Mouse (Mus musculus): ENCODE measurements around the gene Ntng1. TPM values are rescaled to one million over a fixed set of nuclear protein-coding genes. Genes with fewer than 3 reads are reported as not detected.

The Ntng1 gene
- polyA plus RNA-seq (2012; rRNA removed) = 1.4 and 1.7 TPM in 2 replicates

- DNase-seq (ENCODE audit: low spot score) = no peak
These were observed at the start of gene Ntng1 for GRCm38 (mm10) chr3:110143206-110144061. Gene Ntng1, minus strand, starts transcription at chr3:110144011.

- DNase-seq (ENCODE audit: low spot score) = no peak
These were observed 43.7 kb upstream of the Ntng1 start for GRCm38 (mm10) chr3:110187401-110187948.

DNA sequence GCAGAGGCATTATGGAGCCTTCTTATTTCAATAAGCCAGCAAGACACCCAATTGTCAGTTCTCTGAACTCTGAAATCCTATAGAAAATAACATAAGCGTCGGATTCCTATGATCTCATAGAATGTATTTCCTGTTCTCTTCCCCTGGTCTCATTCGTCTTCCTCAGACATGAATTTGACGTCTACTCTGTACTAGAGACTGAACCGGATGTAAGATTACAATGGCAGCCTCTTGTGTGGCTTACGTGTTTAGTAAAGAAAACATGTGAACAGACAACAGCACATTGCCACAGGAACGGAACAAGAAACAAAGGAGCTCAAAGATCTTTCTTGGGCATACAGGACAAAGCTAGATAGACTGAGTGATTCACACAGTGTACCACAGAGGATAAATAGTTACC is 5.3 kb upstream of the Ntng1 start:
- DNase-seq (ENCODE audit: low spot score) = no peak

DNA sequence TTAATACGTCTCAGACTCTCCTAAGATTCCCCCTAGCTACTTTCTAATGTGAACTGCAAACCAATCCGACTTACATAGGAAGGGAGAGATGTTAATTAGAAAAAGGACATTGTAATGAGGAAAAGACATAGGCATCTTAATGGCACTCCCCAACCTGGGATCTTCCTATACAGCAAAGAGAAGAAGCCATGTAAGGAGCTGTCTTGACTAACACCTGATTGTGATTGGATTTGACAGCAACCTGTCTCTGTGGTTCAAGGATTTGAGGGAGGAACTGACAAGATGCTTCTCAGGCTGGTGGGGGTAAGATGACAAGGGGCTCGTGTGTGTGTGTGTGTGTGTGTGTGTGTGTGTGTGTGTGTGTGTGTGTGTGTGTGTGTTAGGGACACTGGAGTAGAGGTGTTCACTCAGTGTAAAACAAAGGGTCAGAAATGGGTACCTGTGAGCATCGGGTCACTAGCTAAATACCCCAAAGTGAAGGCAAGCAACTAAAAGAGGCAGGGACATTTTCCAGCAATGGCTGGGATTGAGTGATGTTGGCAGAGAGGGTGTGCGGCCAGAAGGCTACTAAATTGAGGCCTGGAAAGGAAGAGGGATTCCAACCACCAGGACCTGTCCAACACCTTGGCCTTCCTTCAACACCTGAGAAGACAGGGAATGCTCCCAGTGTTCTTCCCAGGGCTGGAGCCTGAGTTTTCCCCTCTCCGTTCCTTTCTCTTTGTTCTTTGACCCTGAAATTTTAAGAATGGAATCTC is 667 bp upstream of the Ntng1 start:
- no peak for DNase-seq (ENCODE audit: low spot score)

DNA sequence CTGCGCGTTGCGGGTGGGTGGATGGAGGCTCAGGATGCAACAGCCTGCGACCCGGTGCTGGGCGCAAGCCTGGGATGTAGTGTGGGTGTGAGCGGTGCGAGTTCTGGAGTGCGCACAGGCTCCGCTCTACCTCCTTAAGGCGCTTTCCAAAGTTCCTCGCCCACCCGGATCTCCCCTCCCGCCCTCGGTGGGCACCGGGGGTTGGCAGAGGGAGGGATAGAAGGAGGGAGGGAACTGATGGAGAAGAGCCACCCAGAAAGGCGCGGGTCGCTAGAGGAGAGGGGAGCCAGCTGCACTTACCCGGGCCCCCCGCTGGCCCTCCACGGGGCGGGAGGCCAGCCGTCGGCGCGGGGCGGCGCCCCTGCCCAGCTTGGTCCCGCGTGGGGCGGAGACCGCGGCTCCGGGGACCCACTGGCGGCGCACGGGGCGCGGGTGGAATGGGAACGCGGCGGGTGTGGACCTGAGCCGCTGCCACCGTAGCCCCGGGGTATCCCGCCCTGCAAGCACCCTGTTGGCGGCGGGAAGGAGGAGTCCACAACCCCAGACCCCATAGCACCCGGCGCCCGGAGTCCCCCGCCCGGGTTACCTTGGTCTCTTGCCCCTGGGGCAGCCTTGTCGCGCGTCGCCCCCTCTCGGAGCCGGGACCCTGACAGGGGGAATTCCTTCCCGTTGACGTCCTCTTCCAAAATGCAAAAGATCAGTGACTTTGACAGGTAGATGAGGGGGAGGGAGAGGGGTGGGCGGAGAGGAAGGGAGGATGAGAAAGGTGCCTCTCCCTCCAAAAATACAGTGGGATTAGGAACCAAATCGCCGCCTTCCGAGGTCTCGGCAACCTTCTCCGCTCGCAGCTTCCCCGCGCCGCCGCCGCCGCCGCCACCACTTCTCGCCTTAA is 1.3 kb downstream of the Ntng1 start:
- DNase-seq (ENCODE audit: low spot score) = no peak

DNA sequence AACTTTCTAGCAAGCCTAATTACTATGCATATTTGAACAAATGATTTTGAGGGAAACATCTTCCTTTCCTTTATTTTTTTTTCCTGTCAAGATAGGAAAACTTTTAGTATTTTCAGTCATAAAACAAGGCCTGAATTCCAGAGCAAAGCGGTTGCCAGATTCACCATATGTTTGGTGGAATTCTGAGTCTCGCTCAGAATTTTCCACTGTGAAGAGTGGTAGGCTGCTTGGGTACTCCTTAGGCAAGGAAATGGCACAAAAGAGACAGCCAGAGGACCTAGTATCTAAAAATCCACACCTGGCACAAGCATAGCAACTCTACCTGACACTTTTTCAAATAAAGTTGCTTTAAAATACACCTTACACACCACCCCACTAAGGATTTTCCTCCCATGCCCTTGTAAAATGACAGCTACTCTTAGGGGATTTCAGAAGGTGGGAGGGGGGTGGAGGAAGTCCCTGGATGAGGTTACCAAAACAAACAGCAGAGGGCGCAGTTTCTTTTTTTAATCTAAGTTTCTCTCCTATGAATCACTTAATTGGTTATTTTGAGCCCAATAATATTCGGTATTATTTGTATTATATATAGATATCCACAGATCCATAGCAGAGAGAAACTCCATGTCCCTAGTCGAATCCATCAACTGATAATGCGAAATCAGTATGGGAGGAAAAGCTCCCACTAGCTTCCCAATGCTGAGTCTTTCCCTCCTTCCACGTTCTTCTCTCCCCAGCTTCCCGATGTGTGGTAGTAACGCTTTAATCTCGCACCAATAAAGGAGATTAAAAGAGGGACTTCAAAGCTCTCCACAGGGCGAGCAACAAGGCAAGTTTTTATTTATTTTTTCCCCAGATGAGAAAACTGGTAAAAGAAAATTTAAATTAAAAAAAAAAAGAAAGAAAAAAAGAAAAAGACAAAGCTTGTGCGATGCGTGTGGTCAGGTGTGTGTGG is 2.2 kb downstream of the Ntng1 start:
- DNase-seq (ENCODE audit: low spot score) = no peak

DNA sequence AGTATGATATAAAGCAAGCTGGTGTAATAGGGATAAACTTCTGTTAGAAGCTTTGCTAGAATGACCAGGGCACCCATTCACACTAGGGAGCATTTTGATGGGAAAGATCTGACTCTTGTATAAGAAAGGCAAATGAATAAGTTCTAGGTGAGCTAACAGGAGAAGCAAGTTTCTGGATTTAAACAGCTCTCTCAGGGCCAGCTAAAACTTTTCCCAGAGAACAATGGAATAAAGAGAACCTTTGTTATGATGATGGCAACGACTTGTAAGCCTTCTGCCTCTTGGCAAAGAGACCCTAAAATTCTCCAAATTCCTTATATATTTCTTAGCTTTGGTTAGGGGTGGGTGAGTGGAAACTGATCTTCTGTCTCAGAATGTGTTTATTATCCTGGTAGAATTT is 7.7 kb downstream of the Ntng1 start:
- no peak for DNase-seq (ENCODE audit: low spot score)

DNA sequence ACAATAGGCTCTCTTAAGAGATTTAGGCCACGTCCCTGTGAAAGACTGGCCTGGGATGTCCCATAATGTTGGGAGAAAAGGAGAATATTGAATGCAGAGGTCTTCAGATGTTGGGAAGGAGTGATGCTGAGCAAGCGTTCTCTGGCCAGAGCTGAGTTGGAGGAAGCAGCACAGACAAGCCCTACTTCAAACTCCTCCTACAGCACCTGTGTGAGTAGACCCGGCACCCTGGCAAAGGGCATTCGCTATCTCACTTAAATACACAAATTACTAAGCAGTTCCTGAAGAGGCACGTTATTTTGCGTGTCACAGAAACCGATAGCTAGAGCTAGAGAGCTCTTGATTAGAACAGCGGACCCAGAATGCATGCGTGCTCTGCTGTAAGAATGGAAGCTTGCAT is 10.7 kb downstream of the Ntng1 start:
- no peak for DNase-seq (ENCODE audit: low spot score)

DNA sequence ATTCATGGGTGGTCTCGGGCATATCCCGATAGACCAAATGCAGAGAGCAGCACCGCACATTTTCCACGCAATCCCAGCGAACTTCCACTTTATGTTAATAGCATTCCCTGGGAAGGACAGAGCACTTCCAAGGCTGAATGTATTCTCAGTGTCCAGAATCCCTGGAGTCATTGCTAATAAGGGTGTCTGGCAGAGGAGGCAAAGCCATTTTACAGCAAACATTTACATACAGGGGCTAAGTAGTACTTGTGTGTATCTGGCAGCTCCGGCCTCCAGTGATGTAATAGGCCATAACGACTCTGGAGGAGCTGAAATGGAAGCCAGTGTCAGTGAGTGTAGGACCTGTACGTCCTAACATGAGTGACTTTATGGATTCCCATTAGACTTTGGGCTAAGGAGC is 11.5 kb downstream of the Ntng1 start:
- DNase-seq (ENCODE audit: low spot score) = no peak

GRCm38 (mm10) chr3:110131043-110131891 is 12.5 kb downstream of the Ntng1 start:
- DNase-seq (ENCODE audit: low spot score) = no peak

DNA sequence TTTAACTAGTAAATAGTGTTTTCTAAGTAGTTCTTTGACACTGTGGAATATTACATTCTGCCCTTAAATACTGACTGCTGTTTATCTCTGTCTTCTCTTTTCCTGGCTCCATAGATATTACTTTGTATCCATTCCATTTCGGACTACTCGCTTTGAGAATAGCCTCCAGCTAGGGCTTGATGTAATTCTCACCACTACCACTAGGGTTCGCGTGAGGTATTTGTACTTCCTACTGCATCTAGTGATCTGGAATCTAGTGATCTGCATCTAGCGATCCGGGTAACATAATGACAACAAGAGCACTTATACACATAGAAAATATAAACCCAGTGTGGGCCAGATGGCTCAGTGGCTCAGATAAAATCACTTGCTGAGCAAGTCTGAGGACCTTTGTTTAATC is 14.2 kb downstream of the Ntng1 start:
- no peak for DNase-seq (ENCODE audit: low spot score)

- DNase-seq (ENCODE audit: low spot score) = no peak
These were observed 37.8 kb downstream of the Ntng1 start for GRCm38 (mm10) chr3:110105982-110106381.

DNA sequence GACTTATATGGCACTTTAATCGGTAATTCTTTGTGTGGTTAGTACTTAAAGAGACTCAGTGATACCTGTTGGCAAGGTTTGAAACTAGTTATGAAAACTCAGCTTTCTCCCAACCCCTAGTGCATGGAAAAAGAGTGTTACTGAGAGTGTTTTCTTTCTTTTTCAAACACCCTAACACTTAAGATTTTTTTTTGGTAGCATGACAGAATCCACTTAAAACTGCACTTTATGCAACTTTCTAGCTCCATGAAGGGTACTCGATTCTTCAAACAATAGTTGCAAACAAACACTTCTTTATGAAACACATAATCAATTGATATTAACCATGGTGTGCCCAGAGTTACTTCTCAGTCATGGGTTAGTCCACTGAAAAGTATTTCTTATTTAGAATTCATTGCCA is 49.4 kb downstream of the Ntng1 start:
- DNase-seq (ENCODE audit: low spot score) = no peak

GRCm38 (mm10) chr3:110094003-110094402 is 49.8 kb downstream of the Ntng1 start:
- DNase-seq (ENCODE audit: low spot score) = no peak

GRCm38 (mm10) chr3:110092521-110092920 is 51.3 kb downstream of the Ntng1 start:
- no peak for DNase-seq (ENCODE audit: low spot score)

DNA sequence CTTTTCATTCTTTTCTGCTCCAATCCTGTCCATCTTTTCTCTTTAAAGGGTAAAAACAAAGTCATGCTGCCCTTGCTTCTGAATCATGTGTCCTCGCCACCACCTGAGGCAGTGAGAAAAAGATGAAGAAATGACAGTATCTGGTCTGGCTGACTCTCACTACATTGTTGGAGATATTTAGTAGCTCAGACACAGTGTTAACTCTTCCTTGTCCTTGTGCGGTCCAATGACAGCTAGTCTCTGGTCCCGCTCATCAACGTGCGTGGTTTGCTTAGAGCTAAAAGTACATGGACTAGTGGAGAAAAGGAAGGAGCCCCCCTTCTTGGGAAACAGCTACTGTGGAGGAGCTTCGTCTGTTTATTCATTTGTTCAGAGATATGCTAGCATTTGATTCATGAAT is 56.6 kb downstream of the Ntng1 start:
- no peak for DNase-seq (ENCODE audit: low spot score)

DNA sequence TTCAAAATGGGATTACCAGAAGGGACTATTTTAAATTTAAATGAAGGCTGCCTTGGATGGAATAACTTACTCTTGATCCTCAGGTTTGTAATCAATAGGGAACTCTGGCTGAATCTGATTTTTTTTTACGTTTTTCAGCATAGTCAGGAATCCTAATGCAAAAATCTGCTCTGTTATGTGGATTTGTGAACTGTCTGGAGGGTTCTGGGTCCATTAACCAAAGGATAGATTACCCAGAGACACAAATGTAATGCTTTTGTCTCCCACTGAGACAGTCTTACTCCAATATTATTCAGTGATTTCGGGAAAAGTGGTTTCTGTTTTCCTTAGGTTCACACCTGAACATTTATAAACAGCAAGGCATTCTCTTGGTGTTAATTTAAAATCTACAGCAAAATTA is 58.5 kb downstream of the Ntng1 start:
- DNase-seq (ENCODE audit: low spot score) = no peak

DNA sequence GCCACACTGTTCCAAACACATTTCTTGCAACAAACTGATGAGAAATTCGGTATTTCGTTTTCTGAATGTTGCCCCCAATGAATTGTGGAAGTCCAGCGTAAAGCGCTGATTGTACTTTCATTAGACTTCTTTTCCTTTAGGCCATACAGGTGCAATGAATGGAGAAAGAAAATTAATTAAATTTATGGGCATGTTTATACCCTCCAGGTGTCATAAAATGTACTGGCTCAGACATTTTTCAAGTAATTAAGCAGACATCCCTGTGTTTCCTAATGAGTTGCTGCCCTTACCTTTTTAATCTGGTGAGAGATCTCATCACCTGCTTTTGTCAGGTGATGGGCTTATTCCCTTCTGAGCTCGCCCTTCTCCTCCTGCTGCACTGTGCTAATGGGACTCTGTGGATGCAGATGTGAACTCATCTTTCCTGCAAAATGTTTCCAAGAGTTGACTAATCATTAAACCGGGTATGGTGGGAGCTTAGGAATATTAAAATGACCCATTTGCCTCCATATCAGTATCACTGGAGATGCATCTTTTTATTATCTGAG is 79.0 kb downstream of the Ntng1 start:
- no peak for DNase-seq (ENCODE audit: low spot score)

- no peak for DNase-seq (ENCODE audit: low spot score)
These were observed 87.9 kb downstream of the Ntng1 start for GRCm38 (mm10) chr3:110055915-110056314.
